Mouse (Mus musculus) liver, adult (tissue): Measurements from ENCODE around the gene Tmem9b.

ENCODE experiments used
- GATA4 ChIP-seq: IDR thresholded peaks from 2 replicates; pipeline ENCODE4 v1.6.1; 2014; ENCODE audit warnings: mild to moderate bottlenecking, low read length; ENCODE audit not compliant: insufficient replicate concordance

Gene Tmem9b

GRCm38 (mm10) chr7:109752008-109752925 lies at the start of gene Tmem9b:
Gene Tmem9b (minus strand): TSS chr7:109752875.
- TF ChIP-seq GATA4: no peak

DNA sequence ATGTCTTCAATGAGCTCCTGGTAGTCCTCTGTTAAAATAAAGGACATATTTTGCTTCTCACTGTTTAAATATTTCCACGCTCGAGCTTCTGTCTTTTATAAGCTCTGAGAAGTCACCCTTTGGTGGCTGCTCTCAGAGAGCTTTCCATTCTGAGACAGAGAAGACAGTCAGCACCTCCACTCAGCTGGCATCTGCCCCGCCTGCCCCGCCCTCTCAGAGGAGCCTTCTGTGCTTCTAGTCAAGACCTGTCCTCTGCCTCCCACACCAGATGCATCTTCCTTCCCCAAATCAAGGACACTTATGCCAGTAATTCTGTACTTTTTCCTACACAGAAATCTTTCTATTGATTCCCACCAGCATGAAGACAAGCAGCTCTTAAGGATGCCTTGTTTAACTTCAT lies 48.0 kb upstream of the Tmem9b start:
- TF ChIP-seq GATA4: no peak

- no peak for TF ChIP-seq GATA4
These were observed 46.5 kb upstream of the Tmem9b start for GRCm38 (mm10) chr7:109799168-109799567.

DNA sequence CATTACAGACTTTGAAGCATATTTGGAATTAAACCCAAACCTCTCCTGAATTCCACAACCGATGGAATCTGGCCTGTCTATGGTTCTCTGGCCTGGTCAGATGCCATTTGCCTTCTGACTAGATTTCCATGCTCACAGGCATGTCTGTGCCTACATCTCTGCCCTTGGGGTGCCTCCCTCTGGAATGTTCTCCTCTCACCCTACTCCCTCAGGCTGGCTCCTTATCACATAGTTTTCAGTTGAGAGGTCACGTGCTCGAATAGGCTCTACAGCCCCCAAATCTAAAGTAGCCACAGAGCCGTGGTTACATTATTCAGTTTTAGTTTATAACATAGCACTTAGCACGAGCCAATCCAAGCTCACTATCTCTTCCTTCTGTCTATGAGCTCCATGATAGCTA lies 42.9 kb upstream of the Tmem9b start:
- TF ChIP-seq GATA4: no peak

GRCm38 (mm10) chr7:109794556-109794955 lies 41.9 kb upstream of the Tmem9b start:
- no peak for TF ChIP-seq GATA4

GRCm38 (mm10) chr7:109792759-109793158 lies 40.1 kb upstream of the Tmem9b start:
- TF ChIP-seq GATA4: no peak

- TF ChIP-seq GATA4: no peak
These were observed 38.1 kb upstream of the Tmem9b start for GRCm38 (mm10) chr7:109790818-109791217.

DNA sequence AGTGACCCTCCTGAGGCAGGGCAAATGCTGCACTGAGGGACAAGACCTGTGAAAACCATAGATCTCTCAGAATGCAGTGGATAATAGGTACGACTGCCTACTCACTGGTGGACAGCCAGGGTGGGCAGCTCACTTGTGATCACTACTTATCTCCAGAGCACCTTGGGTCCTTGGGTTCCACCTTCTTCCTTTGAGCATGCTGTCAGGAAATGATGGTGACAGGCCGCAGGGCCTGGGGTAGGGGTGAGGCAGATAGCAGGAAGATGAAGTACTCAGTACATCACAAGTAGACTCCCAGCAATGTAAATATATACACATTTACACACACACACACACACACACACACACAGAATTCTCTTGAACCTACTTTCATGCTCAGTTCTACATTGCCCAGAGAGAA lies 35.2 kb upstream of the Tmem9b start:
- TF ChIP-seq GATA4: no peak

- no peak for TF ChIP-seq GATA4
These were observed 30.6 kb upstream of the Tmem9b start for GRCm38 (mm10) chr7:109783281-109783680.

- TF ChIP-seq GATA4: no peak
These were observed 29.0 kb upstream of the Tmem9b start, which contains the start of gene Nrip3 for GRCm38 (mm10) chr7:109781470-109782203. Gene Nrip3 (minus strand): TSS chr7:109782025.

GRCm38 (mm10) chr7:109781087-109781469 lies 28.4 kb upstream of the Tmem9b start:
- TF ChIP-seq GATA4: no peak

GRCm38 (mm10) chr7:109772251-109772650 lies 19.6 kb upstream of the Tmem9b start:
- no peak for TF ChIP-seq GATA4

GRCm38 (mm10) chr7:109768699-109769383 lies 16.2 kb upstream of the Tmem9b start:
- TF ChIP-seq GATA4: no peak

DNA sequence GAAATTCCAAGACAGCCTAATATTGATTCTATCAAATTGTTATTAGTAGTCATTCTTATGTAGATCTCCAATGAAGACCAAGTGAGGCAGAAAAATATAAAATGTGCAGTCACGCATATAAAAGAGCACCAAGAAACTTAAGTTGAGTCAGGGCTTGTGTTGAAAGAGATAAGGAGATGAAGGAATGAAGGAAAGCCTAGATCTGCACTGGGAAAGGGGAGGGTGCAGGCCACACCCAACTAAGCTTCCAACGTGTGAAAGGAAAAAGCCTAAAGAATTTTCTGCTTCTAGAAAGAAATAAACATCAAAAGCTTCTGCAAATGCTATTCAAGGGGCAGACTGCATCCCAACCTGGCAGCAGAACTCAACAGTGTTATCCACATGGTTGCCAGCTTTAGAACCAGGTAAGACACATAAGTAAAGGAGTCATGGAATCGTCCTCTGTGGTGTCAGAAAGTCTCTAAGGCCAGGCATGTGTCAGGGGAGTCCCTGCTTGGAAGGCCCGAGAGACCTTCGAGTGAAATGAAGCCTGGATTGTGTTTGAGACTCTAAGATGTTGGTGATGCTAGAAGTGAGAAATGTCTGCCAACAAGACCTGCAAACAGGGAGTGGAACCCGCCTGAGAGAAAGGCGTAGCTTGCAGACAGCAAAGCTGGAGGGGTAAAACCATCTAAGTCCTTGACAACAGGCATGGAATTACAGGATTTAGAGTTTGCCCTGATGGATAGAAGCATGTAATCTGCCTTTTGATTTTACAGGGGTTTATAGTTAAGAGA lies 15.1 kb upstream of the Tmem9b start:
- no peak for TF ChIP-seq GATA4

GRCm38 (mm10) chr7:109764009-109764408 lies 11.3 kb upstream of the Tmem9b start:
- TF ChIP-seq GATA4: no peak
